Mouse (Mus musculus) forebrain, embryonic 11.5 days (tissue): ENCODE measurements around the gene Ypel4. TPM values are rescaled to one million over a fixed set of nuclear protein-coding genes. Genes with fewer than 3 reads are reported as not detected.
A peak's percentile ranks its signal among the peaks of the same experiment; 100 is the strongest.

Source experiments
- ATAC-seq: fragments of 200-750 bp; cut with Nextera tagmentation; replicated peaks from 2 replicates; pipeline ENCODE4 v1.8.0; 2017; ENCODE audit warnings: moderate TSS enrichment; ENCODE audit not compliant: low FRiP score
- DNase-seq: peaks from one replicate; pipeline ENCODE4 v3.0.0-alpha.2; 2017; ENCODE audit warnings: low spot score
- H3K27ac ChIP-seq: fragments of 300-500 bp; sonication (generic); 2 replicates; pipeline ENCODE4 v1.5.1; 2014; ENCODE audit warnings: low read depth, low read length
- H3K27me3 ChIP-seq: fragments of 300-500 bp; sonication (generic); 2 replicates; pipeline ENCODE4 v1.6.1; 2014; ENCODE audit warnings: mild to moderate bottlenecking, low read length, mixed read lengths; ENCODE audit not compliant: control insufficient read depth, insufficient read depth
- H3K36me3 ChIP-seq: fragments of 300-500 bp; sonication (generic); 2 replicates; pipeline ENCODE4 v1.6.1; 2014; ENCODE audit warnings: mild to moderate bottlenecking, low read length, moderate library complexity, mixed read lengths; ENCODE audit not compliant: control insufficient read depth, insufficient read depth
- H3K4me1 ChIP-seq: fragments of 300-500 bp; sonication (generic); replicated peaks from 2 replicates; pipeline ENCODE4 v1.6.1; 2014; ENCODE audit warnings: low read length, mixed read lengths; ENCODE audit not compliant: control insufficient read depth, insufficient read depth
- H3K4me2 ChIP-seq: fragments of 300-500 bp; sonication (generic); 2 replicates; pipeline ENCODE4 v1.6.1; 2014; ENCODE audit warnings: low read depth, mild to moderate bottlenecking, low read length, moderate library complexity, mixed read lengths; ENCODE audit not compliant: severe bottlenecking
- H3K4me3 ChIP-seq: fragments of 300-500 bp; sonication (generic); 2 replicates; pipeline ENCODE4 v1.5.1; 2014; ENCODE audit warnings: low read depth, low read length
- H3K9ac ChIP-seq: fragments of 300-500 bp; sonication (generic); 2 replicates; pipeline ENCODE4 v1.6.1; 2014; ENCODE audit warnings: low read length
- H3K9me3 ChIP-seq: fragments of 300-500 bp; sonication (generic); 2 replicates; pipeline ENCODE4 v1.6.1; 2016; ENCODE audit warnings: low read length, mixed read lengths; ENCODE audit not compliant: control insufficient read depth
- WGBS: fragments of 180-500 bp; shearing (Covaris S2); extraction: QIAGEN DNeasy Blood & Tissue Kit; methylation state at CpG from one replicate; pipeline ENCODE4 v1.1.7; 2014; 5-methylcytosine and 5-hydroxymethylcytosine counted together
- polyA plus RNA-seq: library from polyadenylated mRNA; unstranded; fragments of >200 nt; fragmentation: Nextera tagmentation; extraction: Ambion mirVana; gene quantifications from 2 replicates; pipeline ENCODE4 v1.2.1, GENCODE M21; 2014

The Ypel4 gene
- polyA plus RNA-seq = 12.7 and 13.2 TPM in 2 replicates

GRCm38 (mm10) chr2:84733579-84734300 lies at the start of gene Ypel4:
Ypel4 (plus strand) TSS chr2:84734058.
- peak; percentile 74 for DNase-seq

GRCm38 (mm10) chr2:84688080-84688844 lies 45.6 kb upstream of the Ypel4 start:
- H3K9ac ChIP-seq = no peak overlapping the region
- no peak overlapping the region for H3K4me2 ChIP-seq
- ATAC-seq (no peak), DNase-seq (no peak)
- no peak overlapping the region for H3K4me3 ChIP-seq
- H3K27me3 ChIP-seq = no peaks in the 10 kb centered on the region
- 79% methylated on average over 2 of the region's 2 CpGs for WGBS
- no peak overlapping the region for H3K27ac ChIP-seq
- H3K36me3 ChIP-seq = peaks cover 5% of the 10 kb centered on the region; the same call in 1 of the 2 replicates
- H3K4me1 ChIP-seq = no peaks in the 10 kb centered on the region
- H3K9me3 ChIP-seq = no peaks in the 10 kb centered on the region

More at GRCm38 (mm10) chr2:84733579-84734300, at the start of gene Ypel4:
- Histone ChIP-seq H3K9ac (peak within 1 kb of the TSS; percentile 79), H3K27me3 (no peaks in the 10 kb centered on the region), H3K4me2 (peak within 1 kb of the TSS; percentile 77), H3K36me3 (no peaks in the 10 kb centered on the region), H3K27ac (peak within 1 kb of the TSS; percentile 59), H3K9me3 (no peaks in the 10 kb centered on the region), H3K4me3 (peak within 1 kb of the TSS; percentile 53), H3K4me1 (peaks cover 45% of the 10 kb centered on the region)
- peak; percentile 55 for ATAC-seq
- 4% methylated on average over 8 of the region's 8 CpGs for WGBS

GRCm38 (mm10) chr2:84690050-84690449 lies 43.8 kb upstream of the Ypel4 start:
- Histone ChIP-seq H3K4me2 (no peak overlapping the region), H3K4me1 (no peaks in the 10 kb centered on the region), H3K9ac (no peak overlapping the region), H3K9me3 (no peaks in the 10 kb centered on the region), H3K4me3 (no peak overlapping the region), H3K27me3 (no peaks in the 10 kb centered on the region), H3K36me3 (peaks cover 5% of the 10 kb centered on the region; the same call in 1 of the 2 replicates), H3K27ac (no peak overlapping the region)
- no peak for DNase-seq
- WGBS = 94% methylated on average over 12 of the region's 12 CpGs
- no peak for ATAC-seq

- no peak overlapping the region for H3K4me3 ChIP-seq
- no peaks in the 10 kb centered on the region for H3K27me3 ChIP-seq
- H3K36me3 ChIP-seq = no peaks in the 10 kb centered on the region; the same call in 1 of the 2 replicates
- 94% methylated on average over 5 of the region's 5 CpGs for WGBS
- H3K9ac ChIP-seq = no peak overlapping the region
- no peaks in the 10 kb centered on the region for H3K4me1 ChIP-seq
- no peak for DNase-seq
- no peaks in the 10 kb centered on the region for H3K9me3 ChIP-seq
- no peak overlapping the region for H3K27ac ChIP-seq
- ATAC-seq = no peak
- no peak overlapping the region for H3K4me2 ChIP-seq
Measured at GRCm38 (mm10) chr2:84695007-84695695, 38.7 kb upstream of the Ypel4 start.

GRCm38 (mm10) chr2:84703497-84703896 lies 30.4 kb upstream of the Ypel4 start:
- H3K4me3 ChIP-seq = no peak overlapping the region
- H3K27ac ChIP-seq = no peak overlapping the region
- no peaks in the 10 kb centered on the region; the same call in 1 of the 2 replicates for H3K4me1 ChIP-seq
- ATAC-seq (no peak), DNase-seq (no peak)
- H3K9me3 ChIP-seq = no peaks in the 10 kb centered on the region
- no peak overlapping the region for H3K4me2 ChIP-seq
- WGBS = 93% methylated on average over 1 of the region's 1 CpGs
- no peaks in the 10 kb centered on the region; the same call in none of the 2 replicates for H3K36me3 ChIP-seq
- H3K9ac ChIP-seq = no peak overlapping the region
- no peaks in the 10 kb centered on the region for H3K27me3 ChIP-seq

- H3K4me2 ChIP-seq = no peak overlapping the region
- H3K27ac ChIP-seq = no peak overlapping the region
- H3K27me3 ChIP-seq = no peaks in the 10 kb centered on the region
- ATAC-seq (no peak), DNase-seq (no peak)
- no peak overlapping the region for H3K4me3 ChIP-seq
- H3K9me3 ChIP-seq = no peaks in the 10 kb centered on the region
- H3K4me1 ChIP-seq = no peaks in the 10 kb centered on the region; the same call in 1 of the 2 replicates
- WGBS = 72% methylated on average over 5 of the region's 5 CpGs
- H3K36me3 ChIP-seq = no peaks in the 10 kb centered on the region; the same call in none of the 2 replicates
- H3K9ac ChIP-seq = no peak overlapping the region
Measured at GRCm38 (mm10) chr2:84704329-84704728, 29.5 kb upstream of the Ypel4 start.

- WGBS = 84% methylated on average over 1 of the region's 1 CpGs
- no peaks in the 10 kb centered on the region for H3K27me3 ChIP-seq
Measured at GRCm38 (mm10) chr2:84705295-84705694, 28.6 kb upstream of the Ypel4 start.

GRCm38 (mm10) chr2:84707523-84707922 lies 26.3 kb upstream of the Ypel4 start:
- Histone ChIP-seq H3K36me3 (peaks cover 8% of the 10 kb centered on the region), H3K9me3 (no peaks in the 10 kb centered on the region), H3K27me3 (no peaks in the 10 kb centered on the region), H3K4me3 (no peak overlapping the region), H3K9ac (no peak overlapping the region), H3K4me2 (no peak overlapping the region), H3K27ac (peak overlapping the region; percentile 48; the same call in 1 of the 2 replicates), H3K4me1 (no peaks in the 10 kb centered on the region; the same call in 1 of the 2 replicates)
- DNase-seq = no peak
- WGBS = 62% methylated on average over 1 of the region's 1 CpGs
- peak; percentile 76 for ATAC-seq

More at GRCm38 (mm10) chr2:84705295-84705694, 28.6 kb upstream of the Ypel4 start:
- Histone ChIP-seq H3K4me3 (no peak overlapping the region), H3K4me2 (no peak overlapping the region), H3K27ac (no peak overlapping the region), H3K36me3 (peaks cover 4% of the 10 kb centered on the region), H3K9ac (no peak overlapping the region), H3K9me3 (no peaks in the 10 kb centered on the region), H3K4me1 (no peaks in the 10 kb centered on the region; the same call in 1 of the 2 replicates)
- ATAC-seq (no peak), DNase-seq (no peak)
